Mouse (Mus musculus) bone marrow macrophage, adult 2 months (primary cell): ENCODE measurements around the gene Gm20662. TPM values are rescaled to one million over a fixed set of nuclear protein-coding genes. Genes with fewer than 3 reads are reported as not detected.

Experiments
- H3K27ac ChIP-seq: 2 replicates; pipeline ENCODE4 v1.5.1; 2012; ENCODE audit warnings: low read depth, low read length; ENCODE audit not compliant: insufficient read depth
- H3K4me1 ChIP-seq: 2 replicates; pipeline ENCODE4 v1.6.1; 2012; ENCODE audit warnings: low read length; ENCODE audit not compliant: control insufficient read depth, insufficient read depth
- H3K4me3 ChIP-seq: 2 replicates; pipeline ENCODE4 v1.5.1; 2012; ENCODE audit warnings: mild to moderate bottlenecking, low read length, moderate library complexity; ENCODE audit not compliant: insufficient read depth
- CTCF ChIP-seq: IDR thresholded peaks from 2 replicates; pipeline ENCODE4 v1.5.1; 2012; ENCODE audit warnings: low read depth, mild to moderate bottlenecking, low read length, moderate library complexity
- POLR2A ChIP-seq: IDR thresholded peaks from 2 replicates; pipeline ENCODE4 v1.6.1; 2012; ENCODE audit warnings: mild to moderate bottlenecking, low read depth, low read length, borderline replicate concordance
- polyA plus RNA-seq: library from polyadenylated mRNA; stranded (reverse); fragments of >200 nt; gene quantifications from 2 replicates; pipeline ENCODE4 v1.2.4, GENCODE M21; 2012; ENCODE audit not compliant: missing spikeins, insufficient read depth, insufficient read length

The Gm20662 gene
- polyA plus RNA-seq, 1 experiment: not detected

GRCm38 (mm10) chr9:107985131-107986119 is 10.7 kb upstream of the Gm20662 start, which contains the start of gene Inka1:
Gene Inka1, minus strand, starts transcription at chr9:107985879.
- peaks cover 43% of the 10 kb centered on the region for H3K4me1 ChIP-seq

GRCm38 (mm10) chr9:107986376-107986775 is 9.8 kb upstream of the Gm20662 start:
- Histone ChIP-seq H3K4me3 (peak overlapping the region; percentile 86), H3K27ac (no peak overlapping the region), H3K4me1 (peaks cover 35% of the 10 kb centered on the region)
- TF ChIP-seq POLR2A (no peak), CTCF (peak; percentile 59)

More at GRCm38 (mm10) chr9:107985131-107986119, 10.7 kb upstream of the Gm20662 start, which contains the start of gene Inka1:
- Histone ChIP-seq H3K27ac (peak within 1 kb of the TSS; percentile 89), H3K4me3 (peak within 1 kb of the TSS; percentile 86)
- no peak for TF ChIP-seq POLR2A
- no peak for TF ChIP-seq CTCF

GRCm38 (mm10) chr9:107987950-107988349 is 8.2 kb upstream of the Gm20662 start:
- Histone ChIP-seq H3K4me1 (peaks cover 23% of the 10 kb centered on the region), H3K27ac (no peak overlapping the region), H3K4me3 (no peak overlapping the region)
- TF ChIP-seq CTCF (no peak), POLR2A (no peak)

GRCm38 (mm10) chr9:107992197-107992596 is 4.0 kb upstream of the Gm20662 start, which contains the start of gene Cdhr4:
Gene Cdhr4, plus strand, starts transcription at chr9:107992497.
- H3K4me3 ChIP-seq: no peak within 1 kb of the TSS
- no peak within 1 kb of the TSS for H3K27ac ChIP-seq
- TF ChIP-seq POLR2A: no peak
- no peak for TF ChIP-seq CTCF
- peaks cover 21% of the 10 kb centered on the region for H3K4me1 ChIP-seq

- TF ChIP-seq CTCF (no peak), POLR2A (no peak)
- peaks cover 23% of the 10 kb centered on the region for H3K4me1 ChIP-seq
- no peak overlapping the region for H3K27ac ChIP-seq
- H3K4me3 ChIP-seq: no peak overlapping the region
Observed at GRCm38 (mm10) chr9:107993013-107993412, 3.1 kb upstream of the Gm20662 start.

GRCm38 (mm10) chr9:107994464-107994863 is 1.7 kb upstream of the Gm20662 start:
- Histone ChIP-seq H3K4me1 (peaks cover 27% of the 10 kb centered on the region), H3K4me3 (no peak overlapping the region), H3K27ac (peak overlapping the region; percentile 54)
- TF ChIP-seq POLR2A (no peak), CTCF (no peak)

- Histone ChIP-seq H3K4me3 (no peak overlapping the region), H3K4me1 (peaks cover 27% of the 10 kb centered on the region), H3K27ac (no peak overlapping the region)
- TF ChIP-seq CTCF: no peak
- TF ChIP-seq POLR2A: no peak
Observed at GRCm38 (mm10) chr9:107995513-107995912, 636 bp upstream of the Gm20662 start.

GRCm38 (mm10) chr9:108001922-108002770 is 6.0 kb downstream of the Gm20662 start, which contains the start of gene Ip6k1:
Gene Ip6k1, plus strand, starts transcription at chr9:108002501.
- TF ChIP-seq CTCF (no peak), POLR2A (no peak)
- Histone ChIP-seq H3K4me1 (peaks cover 24% of the 10 kb centered on the region), H3K27ac (peak within 1 kb of the TSS; percentile 57), H3K4me3 (peak within 1 kb of the TSS; percentile 85)

- no peak for TF ChIP-seq POLR2A
- no peak for TF ChIP-seq CTCF
- Histone ChIP-seq H3K4me3 (peak overlapping the region; percentile 85), H3K4me1 (peaks cover 22% of the 10 kb centered on the region)
Observed at GRCm38 (mm10) chr9:108002778-108003530, 6.8 kb downstream of the Gm20662 start.

More at GRCm38 (mm10) chr9:108002778-108003530, 6.8 kb downstream of the Gm20662 start:
- H3K27ac ChIP-seq: peak overlapping the region; percentile 37
